Mouse (Mus musculus) granulocyte monocyte progenitor cell, adult 5-6 weeks (primary cell): ENCODE measurements around the gene Olfr1012. TPM values are rescaled to one million over a fixed set of nuclear protein-coding genes. Genes with fewer than 3 reads are reported as not detected.
A peak's percentile ranks its signal among the peaks of the same experiment; 100 is the strongest.
"Not testable (repeated sequence)": the region's sequence is repeated elsewhere in the genome, so short reads cannot be mapped to it uniquely, and the experiment has no call there.

Source experiments
- ATAC-seq: replicated peaks from 2 replicates; pipeline ENCODE4 v1.8.0; 2016; ENCODE audit warnings: mild to moderate bottlenecking, moderate TSS enrichment, inconsistent platforms; ENCODE audit not compliant: poor library complexity, severe bottlenecking
- total RNA-seq, 2 experiments: library from RNA; stranded (forward) in 1 of 2; stranded (reverse) in 1 of 2; fragments of 200-712, 200-1000 nt in 1 of 2; fragments of >200 nt in 1 of 2; fragmentation: Nextera tagmentation in 1 of 2; gene quantifications; 2 replicates each; pipeline ENCODE4 v1.2.3; 2014 to 2017

Gene Olfr1012
- not detected in 2 replicates for total RNA-seq (2014; fragmentation: Nextera tagmentation)
- not detected in 2 replicates for total RNA-seq (2017)

- ATAC-seq, result no peak
Measured at GRCm38 (mm10) chr2:85762666-85763065, at the start of gene Olfr1012. Gene Olfr1012 (minus strand): TSS chr2:85762766.

DNA sequence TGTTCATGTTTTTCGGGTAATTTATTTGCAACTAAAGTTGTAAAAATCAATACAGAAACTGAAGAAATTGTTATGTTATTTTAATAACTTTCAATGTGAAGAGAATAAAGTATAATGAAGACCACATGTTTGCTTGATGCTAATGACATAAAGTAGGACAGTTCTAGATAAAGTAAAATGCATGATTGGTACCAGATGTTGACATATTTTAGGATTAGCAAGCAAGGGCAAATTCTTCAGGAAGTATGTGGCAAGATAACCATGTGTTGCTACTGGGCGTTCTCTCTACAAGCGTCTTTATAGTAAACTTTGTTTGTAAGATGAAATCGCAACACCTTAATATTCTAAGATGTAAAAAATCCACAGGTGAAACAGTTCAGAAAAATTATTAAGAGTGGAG lies 41.9 kb upstream of the Olfr1012 start:
- ATAC-seq, result no peak

DNA sequence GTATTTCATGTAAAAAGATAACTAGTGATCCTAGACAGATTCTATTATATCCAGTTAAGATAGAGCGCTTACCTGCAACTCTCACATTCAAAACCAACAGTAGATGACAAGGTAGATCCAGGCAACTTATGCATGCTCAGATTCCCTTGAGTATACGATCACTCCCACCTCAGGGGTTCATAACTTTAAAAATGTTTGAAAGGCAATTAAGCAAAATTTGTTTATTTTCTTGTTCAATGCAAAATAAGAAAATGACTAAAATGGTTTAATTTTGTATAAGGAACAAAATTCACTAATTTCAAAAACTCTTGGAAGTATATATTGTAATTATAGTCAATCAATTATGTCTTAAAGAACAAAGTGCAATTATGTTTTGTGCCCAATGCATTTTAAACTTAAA lies 39.9 kb upstream of the Olfr1012 start, which contains the start of gene Olfr1016:
Gene Olfr1016, minus strand, starts transcription at position 101 of the 400 bp plus-strand sequence.
- ATAC-seq, result no peak

DNA sequence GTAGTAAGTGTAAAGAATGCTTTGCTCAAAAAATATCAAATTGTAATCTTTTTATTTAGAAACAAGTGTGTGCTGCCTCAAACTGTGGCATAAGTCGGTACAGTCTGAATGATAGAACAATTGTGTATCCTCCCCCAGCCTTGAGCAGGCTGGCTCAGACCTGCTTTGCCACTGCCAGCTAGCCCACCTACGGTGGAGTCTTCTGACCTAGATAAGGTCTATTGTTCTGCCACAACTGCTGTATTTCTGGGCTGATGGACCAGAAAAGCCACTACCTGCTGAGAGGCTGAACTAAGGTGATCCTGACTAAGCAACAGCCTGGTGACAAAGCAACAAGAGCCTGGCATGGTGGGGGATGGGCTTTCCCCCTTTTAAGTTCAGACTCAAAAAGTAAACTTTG lies 29.8 kb upstream of the Olfr1012 start:
- no peak for ATAC-seq

- no peak for ATAC-seq
Measured at GRCm38 (mm10) chr2:85781717-85782116, 19.2 kb upstream of the Olfr1012 start, which contains the start of gene Olfr1015. Gene Olfr1015 (plus strand): TSS chr2:85782017.

- ATAC-seq, result no peak
Measured at GRCm38 (mm10) chr2:85772413-85772812, 9.8 kb upstream of the Olfr1012 start, which contains the start of gene Olfr1014. Gene Olfr1014 (plus strand): TSS chr2:85772713.

- ATAC-seq, result no peak
Measured at GRCm38 (mm10) chr2:85766798-85767197, 4.2 kb upstream of the Olfr1012 start, which contains the start of gene Olfr1013. Gene Olfr1013 (plus strand): TSS chr2:85767098.

DNA sequence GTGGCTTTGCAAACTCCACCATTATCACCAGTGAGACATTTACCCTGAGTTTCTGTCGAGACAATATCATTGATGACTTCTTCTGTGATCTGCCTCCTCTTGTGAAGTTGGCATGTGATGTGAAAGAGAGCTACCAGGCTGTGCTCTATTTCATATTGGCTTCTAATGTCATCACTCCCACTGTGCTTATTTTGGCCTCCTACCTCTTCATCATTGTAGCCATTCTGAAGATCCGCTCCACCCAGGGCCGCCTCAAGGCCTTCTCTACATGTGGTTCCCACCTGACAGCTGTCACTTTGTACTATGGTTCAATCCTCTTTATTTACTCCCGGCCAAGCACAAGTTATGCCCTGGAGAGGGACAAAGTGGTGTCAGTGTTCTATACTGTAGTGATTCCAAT lies 8.7 kb downstream of the Olfr1012 start:
- ATAC-seq, result no peak

- peak; percentile 79 for ATAC-seq
Measured at GRCm38 (mm10) chr2:85725793-85726192, 36.8 kb downstream of the Olfr1012 start.

GRCm38 (mm10) chr2:85715119-85715518 lies 47.4 kb downstream of the Olfr1012 start, which contains the start of gene Olfr1009:
Gene Olfr1009 (plus strand): TSS chr2:85715419.
- no peak for ATAC-seq

DNA sequence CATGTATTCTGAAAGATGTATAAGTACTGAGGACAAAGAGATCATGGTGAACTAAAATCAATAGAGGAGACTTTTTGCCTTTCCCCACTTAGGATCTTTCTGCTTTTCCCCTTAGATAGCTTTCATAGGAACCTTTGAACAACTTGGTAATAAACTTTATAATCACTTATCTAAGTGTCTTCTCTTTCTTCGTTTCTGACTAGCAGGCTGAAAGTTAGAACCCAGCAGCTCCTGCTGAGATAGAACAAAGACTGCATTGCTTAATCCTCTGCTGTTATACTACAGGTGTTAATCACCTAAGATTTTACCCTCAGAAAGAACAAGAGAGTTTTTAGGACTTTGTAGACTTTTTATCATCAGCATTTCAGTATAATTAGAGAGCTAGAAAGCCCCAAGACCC lies 51.4 kb downstream of the Olfr1012 start:
- no peak for ATAC-seq

DNA sequence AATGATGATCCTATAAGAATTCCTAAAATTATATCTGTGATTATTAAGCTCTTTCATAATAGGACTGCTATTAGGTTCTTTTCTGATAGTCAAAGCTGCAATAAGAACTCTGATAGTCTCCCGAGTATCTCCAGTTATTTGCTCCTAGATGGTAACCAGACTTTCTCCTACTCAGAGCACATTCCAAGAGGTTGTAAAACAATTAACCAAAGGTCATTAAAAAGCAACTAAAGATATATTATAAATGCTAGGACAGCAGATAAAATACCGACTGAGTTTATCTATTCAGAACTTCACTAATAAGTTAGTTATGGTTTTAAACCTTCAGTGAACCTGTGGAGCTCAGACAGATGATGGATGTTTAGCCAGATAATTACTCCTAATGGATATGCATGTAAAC lies 51.9 kb downstream of the Olfr1012 start:
- not testable (repeated sequence) for ATAC-seq

Other genes with a start within 250 kb of the Olfr1012 start
- gene 4833423E24Rik, start 243.7 kb downstream of the Olfr1012 start, total RNA-seq (2014; fragmentation: Nextera tagmentation), result not detected in 2 replicates
- gene 4833423E24Rik, start 243.7 kb downstream of the Olfr1012 start, total RNA-seq (2017), result not detected in 2 replicates
- not detected in 2 replicates for gene Olfr996, start 183.6 kb downstream of the Olfr1012 start, total RNA-seq (2014; fragmentation: Nextera tagmentation)
- not detected in 2 replicates for gene Olfr996, start 183.6 kb downstream of the Olfr1012 start, total RNA-seq (2017)
- gene Olfr998, start 173.8 kb downstream of the Olfr1012 start, total RNA-seq (2014; fragmentation: Nextera tagmentation), result not detected in 2 replicates
- gene Olfr998, start 173.8 kb downstream of the Olfr1012 start, total RNA-seq (2017), result not detected in 2 replicates
- not detected in 2 replicates for gene Olfr1000, start 150.9 kb downstream of the Olfr1012 start, total RNA-seq (2014; fragmentation: Nextera tagmentation)
- not detected in 2 replicates for gene Olfr1000, start 150.9 kb downstream of the Olfr1012 start, total RNA-seq (2017)
- not detected in 2 replicates for gene Olfr1002, start 112.1 kb downstream of the Olfr1012 start, total RNA-seq (2014; fragmentation: Nextera tagmentation)
- gene Olfr1002, start 112.1 kb downstream of the Olfr1012 start, total RNA-seq (2017), result not detected in 2 replicates
- gene Olfr154, start 98.3 kb downstream of the Olfr1012 start, total RNA-seq (2014; fragmentation: Nextera tagmentation), result not detected in 2 replicates
- gene Olfr154, start 98.3 kb downstream of the Olfr1012 start, total RNA-seq (2017), result not detected in 2 replicates
- not detected in 2 replicates for gene Olfr1006, start 84.0 kb downstream of the Olfr1012 start, total RNA-seq (2014; fragmentation: Nextera tagmentation)
- gene Olfr1006, start 84.0 kb downstream of the Olfr1012 start, total RNA-seq (2017), result not detected in 2 replicates
- not detected in 2 replicates for gene Olfr1008, start 73.3 kb downstream of the Olfr1012 start, total RNA-seq (2014; fragmentation: Nextera tagmentation)
- gene Olfr1008, start 73.3 kb downstream of the Olfr1012 start, total RNA-seq (2017), result not detected in 2 replicates
- gene Olfr1009, start 47.3 kb downstream of the Olfr1012 start, total RNA-seq (2014; fragmentation: Nextera tagmentation), result not detected in 2 replicates
- gene Olfr1009, start 47.3 kb downstream of the Olfr1012 start, total RNA-seq (2017), result not detected in 2 replicates
- not detected in 2 replicates for gene Olfr1013, start 4.3 kb upstream of the Olfr1012 start, total RNA-seq (2014; fragmentation: Nextera tagmentation)
- gene Olfr1013, start 4.3 kb upstream of the Olfr1012 start, total RNA-seq (2017), result not detected in 2 replicates
- gene Olfr1014, start 9.9 kb upstream of the Olfr1012 start, total RNA-seq (2014; fragmentation: Nextera tagmentation), result not detected in 2 replicates
- gene Olfr1014, start 9.9 kb upstream of the Olfr1012 start, total RNA-seq (2017), result not detected in 2 replicates
- gene Olfr1015, start 19.3 kb upstream of the Olfr1012 start, total RNA-seq (2014; fragmentation: Nextera tagmentation), result not detected in 2 replicates
- not detected in 2 replicates for gene Olfr1015, start 19.3 kb upstream of the Olfr1012 start, total RNA-seq (2017)
- gene Olfr1016, start 39.8 kb upstream of the Olfr1012 start, total RNA-seq (2014; fragmentation: Nextera tagmentation), result not detected in 2 replicates
- not detected in 2 replicates for gene Olfr1016, start 39.8 kb upstream of the Olfr1012 start, total RNA-seq (2017)
- gene Olfr1018, start 55.7 kb upstream of the Olfr1012 start, total RNA-seq (2014; fragmentation: Nextera tagmentation), result not detected in 2 replicates
- gene Olfr1018, start 55.7 kb upstream of the Olfr1012 start, total RNA-seq (2017), result not detected in 2 replicates
- not detected in 2 replicates for gene Olfr1019, start 82.7 kb upstream of the Olfr1012 start, total RNA-seq (2014; fragmentation: Nextera tagmentation)
- not detected in 2 replicates for gene Olfr1019, start 82.7 kb upstream of the Olfr1012 start, total RNA-seq (2017)
- gene Olfr1020, start 84.3 kb upstream of the Olfr1012 start, total RNA-seq (2014; fragmentation: Nextera tagmentation), result not detected in 2 replicates
- not detected in 2 replicates for gene Olfr1020, start 84.3 kb upstream of the Olfr1012 start, total RNA-seq (2017)
- gene Olfr1022, start 105.8 kb upstream of the Olfr1012 start, total RNA-seq (2014; fragmentation: Nextera tagmentation), result not detected in 2 replicates
- gene Olfr1022, start 105.8 kb upstream of the Olfr1012 start, total RNA-seq (2017), result not detected in 2 replicates
- not detected in 2 replicates for gene Olfr1023, start 122.9 kb upstream of the Olfr1012 start, total RNA-seq (2014; fragmentation: Nextera tagmentation)
- gene Olfr1023, start 122.9 kb upstream of the Olfr1012 start, total RNA-seq (2017), result not detected in 2 replicates
- not detected in 2 replicates for gene Olfr1024, start 142.3 kb upstream of the Olfr1012 start, total RNA-seq (2014; fragmentation: Nextera tagmentation)
- gene Olfr1024, start 142.3 kb upstream of the Olfr1012 start, total RNA-seq (2017), result not detected in 2 replicates
- gene Olfr1025-ps1, start 152.4 kb upstream of the Olfr1012 start, total RNA-seq (2014; fragmentation: Nextera tagmentation), result not detected in 2 replicates
- not detected in 2 replicates for gene Olfr1025-ps1, start 152.4 kb upstream of the Olfr1012 start, total RNA-seq (2017)
- not detected in 2 replicates for gene Olfr1026, start 158.8 kb upstream of the Olfr1012 start, total RNA-seq (2014; fragmentation: Nextera tagmentation)
- not detected in 2 replicates for gene Olfr1026, start 158.8 kb upstream of the Olfr1012 start, total RNA-seq (2017)
- not detected in 2 replicates for gene Olfr1028, start 187.7 kb upstream of the Olfr1012 start, total RNA-seq (2014; fragmentation: Nextera tagmentation)
- gene Olfr1028, start 187.7 kb upstream of the Olfr1012 start, total RNA-seq (2017), result not detected in 2 replicates
- gene Olfr1029, start 211.1 kb upstream of the Olfr1012 start, total RNA-seq (2014; fragmentation: Nextera tagmentation), result not detected in 2 replicates
- not detected in 2 replicates for gene Olfr1029, start 211.1 kb upstream of the Olfr1012 start, total RNA-seq (2017)
- gene Olfr1030, start 216.5 kb upstream of the Olfr1012 start, total RNA-seq (2014; fragmentation: Nextera tagmentation), result not detected in 2 replicates
- gene Olfr1030, start 216.5 kb upstream of the Olfr1012 start, total RNA-seq (2017), result not detected in 2 replicates
- gene Olfr1031, start 227.5 kb upstream of the Olfr1012 start, total RNA-seq (2014; fragmentation: Nextera tagmentation), result not detected in 2 replicates
- not detected in 2 replicates for gene Olfr1031, start 227.5 kb upstream of the Olfr1012 start, total RNA-seq (2017)
- not detected in 2 replicates for gene Olfr1032, start 242.8 kb upstream of the Olfr1012 start, total RNA-seq (2014; fragmentation: Nextera tagmentation)
- not detected in 2 replicates for gene Olfr1032, start 242.8 kb upstream of the Olfr1012 start, total RNA-seq (2017)